Mouse (Mus musculus) erythroblast, embryonic 14.5 days (primary cell): ENCODE data around the gene Uvrag. TPM values are rescaled to one million over a fixed set of nuclear protein-coding genes. Genes with fewer than 3 reads are reported as not detected.

Experiments used
- H3K27me3 ChIP-seq: 2 replicates; pipeline ENCODE4 v1.6.1; 2012; ENCODE audit warnings: inconsistent platforms; ENCODE audit not compliant: control insufficient read depth
- H3K36me3 ChIP-seq: 2 replicates; pipeline ENCODE4 v1.6.1; 2012; ENCODE audit warnings: mild to moderate bottlenecking, inconsistent platforms; ENCODE audit not compliant: control insufficient read depth
- H3K4me1 ChIP-seq: 2 replicates; pipeline ENCODE4 v1.6.1; 2012; ENCODE audit warnings: inconsistent platforms; ENCODE audit not compliant: control insufficient read depth
- H3K4me3 ChIP-seq: replicated peaks from 2 replicates; pipeline ENCODE3; 2012; ENCODE audit warnings: moderate library complexity, mild to moderate bottlenecking, inconsistent platforms
- H3K9me3 ChIP-seq: 2 replicates; pipeline ENCODE4 v1.6.1; 2012; ENCODE audit warnings: low read length, inconsistent platforms, mixed read lengths; ENCODE audit not compliant: control insufficient read depth
- GATA1 ChIP-seq: IDR thresholded peaks from 2 replicates; pipeline ENCODE4 v1.6.1; 2012; ENCODE audit warnings: low read length, inconsistent platforms, mixed read lengths
- TAL1 ChIP-seq: IDR thresholded peaks from 3 replicates; pipeline ENCODE4 v1.6.1; 2012; ENCODE audit warnings: low read length, inconsistent platforms, mixed read lengths
- polyA plus RNA-seq: library from polyadenylated mRNA; stranded (reverse); fragments of >175 nt; gene quantifications from 2 replicates; pipeline ENCODE4 v1.2.3, GENCODE M21; 2012

The Uvrag gene
- polyA plus RNA-seq, 1 experiment, result 0.36 TPM

DNA sequence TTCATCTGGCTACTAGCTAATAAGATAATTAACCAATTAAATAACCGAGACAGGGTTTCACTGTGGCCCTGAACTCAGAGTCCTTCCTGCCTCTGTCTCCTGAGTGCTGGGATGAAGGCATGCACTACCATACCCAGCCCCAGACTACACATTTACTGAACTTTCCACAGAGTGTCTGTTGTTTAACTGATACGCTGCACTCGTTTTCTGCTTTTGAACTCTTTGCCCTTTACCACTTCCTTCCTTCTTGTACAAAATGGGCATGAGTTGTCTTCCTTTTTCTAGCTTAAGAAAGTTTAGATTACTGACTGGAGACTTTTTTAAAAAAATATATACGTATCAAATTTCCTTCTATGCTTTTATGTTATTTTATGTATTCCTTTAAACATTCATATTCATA lies 147.5 kb downstream of the Uvrag start:
- TF ChIP-seq GATA1 (no peak), TAL1 (no peak)
- Histone ChIP-seq H3K36me3 (peaks cover 17% of the 10 kb centered on the region), H3K27me3 (no peaks in the 10 kb centered on the region), H3K4me3 (no peak overlapping the region), H3K4me1 (no peaks in the 10 kb centered on the region; the same call in none of the 2 replicates), H3K9me3 (no peaks in the 10 kb centered on the region)

DNA sequence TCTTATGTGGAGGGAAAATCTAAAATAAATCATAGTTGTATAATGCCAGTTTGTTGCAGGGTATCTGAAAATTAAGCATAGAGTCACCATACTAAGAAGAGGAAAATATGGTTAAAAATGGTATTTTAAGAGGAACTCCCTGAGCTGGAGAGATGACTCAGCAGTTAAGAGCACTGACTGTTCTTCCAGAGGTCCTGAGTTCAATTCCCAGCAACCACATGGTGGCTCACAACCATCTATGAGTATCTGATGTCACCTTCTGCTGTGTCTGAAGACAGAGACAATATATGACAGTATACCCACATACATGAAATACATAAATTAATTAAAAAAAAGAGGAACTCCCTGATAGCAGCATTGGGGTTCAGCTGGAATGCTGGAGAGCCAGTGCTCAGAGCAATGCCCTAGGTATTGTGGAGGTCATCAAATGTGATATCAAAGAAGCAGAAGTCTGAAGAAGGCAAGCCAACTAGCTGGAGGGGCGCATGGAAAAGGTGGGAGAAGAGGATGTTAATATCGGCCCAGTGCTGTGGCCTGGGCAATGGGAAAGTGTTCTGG lies 149.7 kb downstream of the Uvrag start:
- H3K4me1 ChIP-seq, result peaks cover 14% of the 10 kb centered on the region
- H3K27me3 ChIP-seq, result no peaks in the 10 kb centered on the region
- H3K9me3 ChIP-seq, result no peaks in the 10 kb centered on the region
- H3K36me3 ChIP-seq, result peaks cover 22% of the 10 kb centered on the region
- no peak overlapping the region for H3K4me3 ChIP-seq
- TF ChIP-seq TAL1 (no peak), GATA1 (no peak)

DNA sequence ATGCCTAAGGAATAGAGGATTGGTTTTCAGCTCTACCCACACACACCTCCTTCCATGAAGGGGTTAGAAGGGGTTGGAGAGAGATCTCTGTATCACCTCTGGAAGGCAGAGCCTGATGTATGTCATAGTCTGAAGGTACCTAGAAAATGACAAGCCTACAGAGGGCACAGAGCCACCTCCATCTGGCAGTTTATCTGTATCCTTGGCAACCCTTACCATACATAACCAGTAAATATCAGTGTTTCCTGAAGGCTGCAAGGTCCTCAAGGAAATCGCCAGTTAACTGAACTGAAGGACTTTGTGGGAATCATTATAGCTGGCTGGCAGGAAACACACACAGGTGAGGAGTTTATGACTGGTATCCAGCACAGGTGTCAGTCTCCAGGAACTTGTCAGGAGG lies 150.4 kb downstream of the Uvrag start:
- H3K4me1 ChIP-seq, result peaks cover 22% of the 10 kb centered on the region
- H3K27me3 ChIP-seq, result no peaks in the 10 kb centered on the region
- H3K4me3 ChIP-seq, result no peak overlapping the region
- H3K36me3 ChIP-seq, result peaks cover 26% of the 10 kb centered on the region
- TF ChIP-seq TAL1 (no peak), GATA1 (no peak)
- no peaks in the 10 kb centered on the region for H3K9me3 ChIP-seq

DNA sequence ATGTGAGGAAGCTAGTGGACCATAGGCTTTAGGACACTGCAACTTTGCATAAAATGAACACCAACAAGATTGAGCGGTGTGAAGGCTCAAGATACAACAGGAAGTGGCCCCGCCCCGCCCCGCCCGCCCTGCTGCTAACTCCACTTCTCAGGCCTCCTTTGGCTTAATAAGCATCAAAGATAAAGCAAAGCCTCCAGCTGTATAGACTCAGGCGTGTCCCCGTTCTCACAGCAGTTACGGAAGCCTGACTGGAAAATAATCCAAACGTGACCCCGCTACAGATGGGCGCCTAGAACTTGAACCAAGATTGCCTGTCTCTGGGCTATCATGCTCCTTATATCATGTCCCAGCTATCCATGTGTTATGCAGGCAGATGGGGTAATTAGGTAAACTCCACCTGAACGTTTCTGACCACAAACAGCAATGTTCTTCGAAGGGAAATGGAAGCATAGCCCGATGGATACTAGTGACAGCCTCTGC lies 153.9 kb downstream of the Uvrag start:
- TF ChIP-seq GATA1, result no peak
- no peak for TF ChIP-seq TAL1
- peaks cover 26% of the 10 kb centered on the region for H3K36me3 ChIP-seq
- no peaks in the 10 kb centered on the region for H3K27me3 ChIP-seq

DNA sequence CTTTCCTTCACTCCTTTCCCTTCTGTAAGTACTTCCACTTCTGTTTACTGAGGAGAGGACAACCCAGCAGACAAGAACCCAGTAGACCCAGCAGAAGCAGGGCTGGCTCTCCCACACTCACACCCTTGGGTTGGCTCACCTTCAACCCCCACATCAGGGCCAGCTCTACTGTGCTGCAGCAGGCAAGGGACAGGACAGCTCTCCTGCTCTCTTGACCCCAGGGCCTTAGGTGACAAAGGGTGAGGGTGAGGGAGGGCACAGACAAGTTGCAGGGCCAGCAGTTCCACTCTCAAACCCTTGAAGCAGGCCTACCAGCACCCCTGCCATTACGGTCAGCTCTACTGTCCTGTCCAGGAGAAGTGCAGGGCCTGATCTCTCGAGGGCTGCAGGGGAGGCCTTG lies 155.0 kb downstream of the Uvrag start:
- peaks cover 36% of the 10 kb centered on the region for H3K4me1 ChIP-seq
- TF ChIP-seq GATA1 (no peak), TAL1 (no peak)
- no peaks in the 10 kb centered on the region for H3K27me3 ChIP-seq
- H3K4me3 ChIP-seq, result no peak overlapping the region
- H3K36me3 ChIP-seq, result peaks cover 20% of the 10 kb centered on the region
- H3K9me3 ChIP-seq, result no peaks in the 10 kb centered on the region

More for the DNA sequence above, 153.9 kb downstream of the Uvrag start:
- peak overlapping the region; percentile 34 for H3K4me3 ChIP-seq
- peaks cover 29% of the 10 kb centered on the region for H3K4me1 ChIP-seq
- H3K9me3 ChIP-seq, result no peaks in the 10 kb centered on the region

DNA sequence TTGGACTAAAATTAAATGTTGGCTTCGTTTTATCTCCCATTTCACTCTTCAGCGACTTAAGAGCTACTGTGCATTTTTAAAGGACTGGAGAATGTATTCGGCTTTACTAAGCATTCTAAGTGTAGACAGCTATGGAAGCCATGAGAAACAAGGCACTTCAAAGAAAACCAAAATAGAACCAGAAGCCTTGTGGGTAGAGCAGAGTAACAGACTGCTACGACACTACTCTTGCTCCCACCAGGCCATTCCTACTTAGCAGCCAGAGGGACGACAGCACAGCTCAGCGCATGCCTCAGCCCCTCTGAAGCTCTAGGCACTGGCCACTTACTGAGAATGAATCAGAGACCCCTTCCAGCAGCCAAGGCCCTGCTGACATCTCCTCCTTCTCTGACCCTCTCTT lies 155.5 kb downstream of the Uvrag start:
- H3K36me3 ChIP-seq, result peaks cover 16% of the 10 kb centered on the region
- no peak overlapping the region for H3K4me3 ChIP-seq
- peaks cover 40% of the 10 kb centered on the region for H3K4me1 ChIP-seq
- TF ChIP-seq GATA1, result no peak
- TF ChIP-seq TAL1, result no peak
- no peaks in the 10 kb centered on the region for H3K9me3 ChIP-seq
- no peaks in the 10 kb centered on the region for H3K27me3 ChIP-seq

DNA sequence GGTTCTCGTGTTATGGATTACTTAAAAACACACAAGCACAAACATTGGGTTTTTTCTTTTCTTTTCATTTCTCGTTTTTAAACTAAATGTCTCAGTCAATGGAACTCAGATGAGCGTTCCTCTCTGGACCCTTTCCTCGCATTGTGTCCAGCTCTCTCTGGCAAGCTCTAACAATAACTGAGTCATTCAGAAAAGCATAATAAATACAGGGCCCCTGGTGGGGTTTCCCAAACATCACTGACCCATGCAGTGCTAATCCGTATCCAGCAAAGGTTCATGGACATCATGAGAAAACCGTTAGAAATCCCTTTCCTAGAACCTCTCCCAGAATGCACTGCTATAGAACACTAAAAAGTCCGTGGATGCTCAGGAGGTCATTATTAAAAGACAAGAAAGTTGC lies 156.6 kb downstream of the Uvrag start:
- H3K27me3 ChIP-seq, result no peaks in the 10 kb centered on the region
- peaks cover 16% of the 10 kb centered on the region for H3K36me3 ChIP-seq
- no peaks in the 10 kb centered on the region for H3K9me3 ChIP-seq
- H3K4me1 ChIP-seq, result peaks cover 50% of the 10 kb centered on the region
- H3K4me3 ChIP-seq, result no peak overlapping the region
- no peak for TF ChIP-seq TAL1
- no peak for TF ChIP-seq GATA1

DNA sequence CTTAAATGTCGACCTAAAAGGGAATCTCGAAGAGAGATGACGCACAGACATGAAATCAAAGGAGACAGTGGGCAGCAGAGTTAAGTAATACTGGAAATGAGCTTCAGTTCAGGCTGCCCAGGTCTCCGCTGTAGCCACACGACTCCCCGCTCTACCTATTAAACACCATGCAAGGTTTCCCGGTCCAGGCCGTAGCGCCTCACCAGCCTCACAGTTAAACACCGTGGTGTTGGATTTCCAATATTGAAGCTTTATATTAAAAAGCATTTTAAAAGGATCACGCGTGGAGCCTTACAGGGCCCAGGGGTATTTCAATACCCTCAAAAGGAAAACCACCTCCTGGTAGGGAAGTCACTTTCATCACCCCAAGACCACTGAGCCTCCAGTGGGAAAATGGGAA lies 157.9 kb downstream of the Uvrag start:
- no peak for TF ChIP-seq GATA1
- H3K4me1 ChIP-seq, result peaks cover 50% of the 10 kb centered on the region
- peaks cover 13% of the 10 kb centered on the region for H3K36me3 ChIP-seq
- no peak overlapping the region for H3K4me3 ChIP-seq
- H3K27me3 ChIP-seq, result no peaks in the 10 kb centered on the region
- no peaks in the 10 kb centered on the region for H3K9me3 ChIP-seq

DNA sequence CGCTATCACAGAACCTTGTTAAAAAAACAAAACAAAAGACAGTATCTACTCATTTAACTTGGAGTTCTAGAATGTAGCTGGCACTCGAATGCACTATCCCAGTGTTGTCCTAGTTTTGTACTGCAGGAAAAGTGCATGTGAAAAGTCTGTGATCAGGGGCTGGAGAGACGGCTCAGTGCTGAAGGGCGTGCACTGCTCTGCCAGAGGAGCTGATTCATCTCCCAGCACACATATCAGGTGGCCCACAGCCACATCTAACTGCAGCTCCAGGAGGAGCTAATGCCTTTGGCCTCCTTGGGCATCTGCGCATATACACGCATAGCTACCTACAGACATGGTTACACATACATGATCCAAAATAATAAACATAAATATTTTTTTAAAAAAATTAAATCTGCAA lies 159.5 kb downstream of the Uvrag start:
- H3K4me1 ChIP-seq, result peaks cover 37% of the 10 kb centered on the region
- no peaks in the 10 kb centered on the region for H3K9me3 ChIP-seq
- no peaks in the 10 kb centered on the region for H3K27me3 ChIP-seq
- TF ChIP-seq GATA1 (no peak), TAL1 (no peak)
- H3K36me3 ChIP-seq, result peaks cover 12% of the 10 kb centered on the region
- H3K4me3 ChIP-seq, result no peak overlapping the region

DNA sequence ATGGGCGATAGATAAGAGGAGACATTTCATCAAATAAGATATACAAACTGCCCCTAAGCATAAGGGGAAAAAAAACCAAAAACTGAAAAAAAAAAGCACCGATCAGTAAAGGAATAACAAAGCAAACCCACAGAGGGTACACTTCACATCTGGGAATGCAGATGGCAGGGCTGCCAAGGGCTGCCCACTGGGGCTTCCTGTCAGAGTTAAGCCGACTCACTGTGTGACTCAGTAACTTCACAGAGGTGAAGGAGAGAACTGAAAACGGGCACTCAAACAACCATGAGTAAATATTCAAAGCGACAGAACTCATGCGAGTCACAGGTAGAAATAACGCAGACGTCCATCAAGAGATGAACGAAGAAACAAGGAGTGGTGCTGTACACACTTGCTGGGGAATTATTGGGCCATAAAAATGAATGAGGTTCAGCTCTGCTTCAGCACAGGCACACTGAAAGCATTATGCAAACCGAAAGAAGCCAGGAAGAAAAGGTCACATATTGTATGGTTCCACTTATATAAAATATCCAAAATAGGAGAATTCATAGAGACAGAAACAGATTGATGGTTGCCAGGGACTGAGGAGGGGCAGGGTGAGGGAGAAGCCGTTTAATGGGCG lies 164.0 kb downstream of the Uvrag start:
- Histone ChIP-seq H3K9me3 (no peaks in the 10 kb centered on the region), H3K36me3 (peaks cover 7% of the 10 kb centered on the region), H3K4me1 (peaks cover 20% of the 10 kb centered on the region), H3K4me3 (no peak overlapping the region), H3K27me3 (no peaks in the 10 kb centered on the region)
- TF ChIP-seq GATA1 (no peak), TAL1 (no peak)
